Mouse (Mus musculus): Measurements from ENCODE around the gene Abraxas1. TPM values are rescaled to one million over a fixed set of nuclear protein-coding genes. Genes with fewer than 3 reads are reported as not detected.

Gene Abraxas1
- 23.4 TPM for polyA plus RNA-seq (2014; fragmentation: Illumina TruSeq; extraction: RNeasy Lipid Tissue Mini Kit (QIAGEN cat#74804); ENCODE audit: low read depth, low replicate concordance)

DNA sequence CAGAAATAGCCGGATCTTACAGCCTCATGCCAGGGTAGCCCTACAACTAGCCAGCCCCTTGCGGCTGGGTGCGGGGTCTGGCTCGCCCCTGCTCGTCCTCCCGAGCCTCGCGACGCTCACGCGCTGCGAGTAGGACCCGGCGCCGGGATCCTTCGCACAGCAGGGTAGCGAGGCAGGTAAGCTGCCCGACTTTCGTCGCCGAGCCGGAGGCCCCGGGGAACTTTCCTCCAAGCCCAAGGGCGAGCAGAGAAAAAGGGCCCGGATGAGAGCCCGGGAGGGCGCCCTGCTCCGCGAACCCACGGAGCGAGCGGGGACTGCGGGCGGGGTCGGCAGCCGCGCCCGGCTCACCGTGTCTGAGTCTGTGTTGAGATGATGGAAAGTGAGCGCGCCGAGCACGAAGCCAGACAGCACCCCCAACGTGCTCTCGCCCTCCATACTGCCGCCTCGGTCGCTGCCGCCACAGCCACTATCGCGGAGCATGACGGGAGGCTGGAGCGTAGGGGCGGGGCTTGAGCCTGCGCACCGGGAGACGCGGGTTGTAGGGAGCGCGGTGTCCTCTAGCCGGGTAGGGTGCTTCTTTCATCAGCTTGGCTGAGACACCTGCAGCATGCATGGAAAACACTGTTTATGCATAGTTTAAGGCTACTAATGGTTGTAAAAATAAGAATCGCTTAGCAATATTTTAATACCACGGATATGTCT is at the start of gene Abraxas1:
Abraxas1 (minus strand) TSS at position 483 of the 702 bp plus-strand sequence.

DNA sequence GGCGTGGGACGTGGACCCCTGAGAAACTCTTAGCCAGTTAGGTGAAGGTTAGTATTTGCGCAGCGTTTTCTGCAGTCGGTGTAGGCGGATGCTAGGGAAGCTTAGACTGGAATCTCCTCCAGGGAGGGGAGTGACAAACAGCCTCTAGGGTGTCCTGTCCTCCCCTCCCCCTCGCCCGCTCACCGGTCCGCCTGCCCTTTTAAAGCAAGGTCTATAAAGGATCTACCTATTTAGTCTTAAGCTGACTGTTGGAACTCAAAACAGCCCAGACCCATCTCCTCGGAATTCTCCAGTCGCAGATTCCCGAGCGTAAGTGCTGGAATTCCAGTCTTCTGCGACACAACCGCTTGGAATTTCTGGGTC is 24.7 kb upstream of the Abraxas1 start, which contains the start of gene Gpat3:
Gpat3 (plus strand) TSS at position 229 of the 363 bp plus-strand sequence.

DNA sequence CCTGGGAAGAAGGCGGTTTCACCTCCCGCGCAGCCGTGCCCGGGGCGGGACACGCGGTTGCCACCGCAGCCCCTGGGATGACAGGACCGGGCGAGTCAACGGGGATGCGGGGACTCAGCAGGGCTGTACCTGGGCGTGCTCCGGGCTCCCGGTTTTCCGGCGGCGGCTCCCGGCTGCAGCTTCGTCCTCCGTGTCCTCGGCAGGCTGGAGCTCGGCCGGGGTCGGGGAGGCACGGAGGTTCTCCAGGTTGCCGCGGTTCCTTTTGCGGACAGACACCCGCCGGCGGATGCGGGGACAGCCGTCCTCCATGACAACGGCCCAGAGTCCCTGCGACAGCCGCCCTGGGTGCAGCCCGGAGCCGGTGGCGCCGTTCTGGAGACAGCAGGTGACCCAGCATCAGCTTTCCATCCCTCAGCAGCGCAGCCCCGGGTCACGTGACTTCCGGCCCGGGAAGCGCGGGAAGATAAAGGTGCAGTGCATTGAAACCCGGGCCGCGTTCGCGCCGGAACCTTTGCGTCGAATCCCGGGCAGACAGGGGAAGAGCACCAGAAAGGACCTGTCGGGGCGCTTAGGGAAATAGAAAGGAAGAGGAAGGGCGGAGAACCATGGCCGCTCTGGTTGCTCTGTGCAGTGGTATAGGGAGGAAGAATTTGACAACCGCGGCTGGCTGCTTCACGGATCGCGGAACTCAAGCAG is 22.5 kb downstream of the Abraxas1 start, which contains the start of the genes Helq and Mrps18c:
Helq (minus strand) TSS at position 434 of the 696 bp plus-strand sequence.
Mrps18c (plus strand) TSS at position 463 of the 696 bp plus-strand sequence.

Other genes with a start within 250 kb of the Abraxas1 start
- gene Plac8, start 248.7 kb downstream of the Abraxas1 start, polyA plus RNA-seq (2014; fragmentation: Illumina TruSeq; extraction: RNeasy Lipid Tissue Mini Kit (QIAGEN cat#74804); ENCODE audit: low read depth, low replicate concordance): 12.7 TPM
- gene Coq2, start 145.8 kb downstream of the Abraxas1 start, polyA plus RNA-seq (2014; fragmentation: Illumina TruSeq; extraction: RNeasy Lipid Tissue Mini Kit (QIAGEN cat#74804); ENCODE audit: low read depth, low replicate concordance): 26.3 TPM
- gene Hpse, start 101.2 kb downstream of the Abraxas1 start, polyA plus RNA-seq (2014; fragmentation: Illumina TruSeq; extraction: RNeasy Lipid Tissue Mini Kit (QIAGEN cat#74804); ENCODE audit: low read depth, low replicate concordance): 0.32 TPM
- gene Helq, start 22.4 kb downstream of the Abraxas1 start, polyA plus RNA-seq (2014; fragmentation: Illumina TruSeq; extraction: RNeasy Lipid Tissue Mini Kit (QIAGEN cat#74804); ENCODE audit: low read depth, low replicate concordance): 7.6 TPM
- 208 TPM for gene Mrps18c, start 22.3 kb downstream of the Abraxas1 start, polyA plus RNA-seq (2014; fragmentation: Illumina TruSeq; extraction: RNeasy Lipid Tissue Mini Kit (QIAGEN cat#74804); ENCODE audit: low read depth, low replicate concordance)
- 18.4 TPM for gene Gpat3, start 24.7 kb upstream of the Abraxas1 start, polyA plus RNA-seq (2014; fragmentation: Illumina TruSeq; extraction: RNeasy Lipid Tissue Mini Kit (QIAGEN cat#74804); ENCODE audit: low read depth, low replicate concordance)

Data from kidney, adult 10 weeks (tissue).